Mouse (Mus musculus): Measurements from ENCODE around the gene Msn.
"Not testable (repeated sequence)": the region's sequence is repeated elsewhere in the genome, so short reads cannot be mapped to it uniquely, and the experiment has no call there.

The Msn gene

DNA sequence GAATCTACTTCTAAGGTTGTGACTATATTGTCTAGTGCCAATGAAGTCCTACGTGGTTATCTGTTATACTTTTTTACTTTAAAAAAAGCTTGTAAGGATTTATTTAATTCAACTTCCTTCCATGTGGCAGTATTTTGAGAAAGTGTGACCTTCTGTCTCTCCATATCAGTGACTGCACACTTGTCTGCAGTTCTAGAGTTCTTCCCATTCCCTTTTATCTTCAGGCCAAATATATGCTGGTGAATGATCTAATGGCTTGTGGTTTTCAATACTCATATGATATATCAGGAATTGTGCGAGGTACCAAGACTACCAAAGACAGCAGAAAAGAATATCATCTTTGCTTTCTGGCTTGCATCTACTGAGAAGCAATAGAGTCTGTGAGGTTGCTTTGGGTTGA is 43.4 kb downstream of the Msn start:
- CTCF ChIA-PET: interaction anchor here (0.7 kb wide), 1 partner anchor 18 kb away, joined by 5 read pairs; no protein-coding TSS in a partner anchor

DNA sequence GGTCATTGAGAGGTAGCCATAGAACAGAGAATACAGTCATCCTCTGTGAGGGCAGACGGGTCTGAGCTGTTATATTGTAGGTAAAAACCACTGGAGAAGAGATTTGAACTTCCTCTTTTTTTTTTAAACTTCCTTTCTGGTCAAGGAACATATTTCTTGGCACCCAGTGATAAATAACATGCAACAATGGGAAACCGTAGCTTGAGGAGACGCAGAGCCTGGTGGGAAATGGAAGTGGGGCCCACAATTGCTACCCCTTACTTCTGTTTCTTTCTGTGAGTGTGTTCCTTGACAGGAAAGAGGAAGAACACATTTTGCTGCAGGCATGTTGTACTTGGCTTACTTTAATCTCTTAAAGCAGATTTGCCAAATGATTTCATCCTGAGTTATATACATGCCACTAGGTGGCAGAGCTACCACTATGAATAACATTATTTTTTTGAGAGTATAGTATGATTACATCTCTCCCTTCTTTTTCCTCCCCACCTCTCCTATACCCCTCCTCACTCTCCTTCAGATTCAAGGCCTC is 49.2 kb downstream of the Msn start:
- CTCF ChIA-PET: no interaction called here

DNA sequence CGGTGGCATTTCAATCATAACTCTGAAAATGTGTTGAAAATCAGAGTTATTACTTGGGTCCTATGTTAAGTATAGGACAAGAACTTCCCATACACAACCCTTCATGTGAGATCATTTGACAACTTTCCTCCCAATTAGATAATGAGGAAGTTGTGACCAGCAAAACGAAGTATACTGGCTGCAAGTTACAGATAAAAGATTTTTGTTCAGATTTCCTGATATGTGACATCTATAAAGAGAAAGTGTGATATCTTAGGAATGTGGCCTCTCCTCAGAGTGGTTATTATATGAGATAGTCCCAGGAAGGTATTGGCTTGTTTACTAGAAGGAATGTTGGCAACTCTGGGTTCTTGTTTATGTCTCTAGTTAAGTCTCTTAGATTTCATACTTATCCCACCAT is 52.4 kb downstream of the Msn start:
- CTCF ChIA-PET: no interaction called here

DNA sequence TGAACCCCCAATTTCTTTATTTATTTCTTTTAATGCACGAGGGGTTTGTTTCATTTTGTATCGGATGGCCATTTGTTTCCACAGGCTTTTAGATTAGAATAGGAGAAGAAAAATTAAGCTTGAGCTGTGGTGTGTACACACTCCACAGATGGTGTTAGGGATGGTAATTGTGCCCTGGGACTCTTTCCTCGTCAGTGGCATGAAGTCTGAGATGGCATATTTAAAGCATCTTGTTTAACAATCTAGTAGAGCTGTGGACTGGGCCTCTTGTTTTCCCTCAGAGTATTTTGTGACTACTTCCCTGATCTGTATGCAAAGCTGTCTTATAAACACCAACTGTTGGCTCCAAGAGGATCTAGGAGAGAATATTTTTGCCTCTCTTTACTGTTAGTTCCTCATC is 57.5 kb downstream of the Msn start:
- CTCF ChIA-PET: no interaction called here

DNA sequence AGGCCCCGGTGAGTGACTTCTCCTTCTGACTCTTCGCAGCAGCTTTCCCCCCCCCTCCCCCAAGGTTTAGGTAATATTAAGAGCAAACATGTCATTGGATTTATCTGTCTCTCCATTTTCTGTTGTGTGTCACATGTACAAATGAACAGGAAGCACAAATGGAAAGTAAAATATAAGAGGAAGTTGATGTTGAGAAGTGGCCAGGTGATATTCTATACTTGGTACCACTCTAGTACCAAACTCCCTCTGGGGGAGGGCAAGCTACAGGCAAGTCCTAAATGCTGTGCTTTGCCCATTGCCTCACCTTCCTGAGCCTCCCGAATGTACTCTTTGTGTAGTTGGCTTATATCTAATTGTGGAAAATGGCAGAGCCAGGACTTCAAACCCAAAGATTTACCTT is 62.1 kb downstream of the Msn start:
- CTCF ChIA-PET: interaction anchor here (0.6 to 1.2 kb wide), 3 partner anchors 11 to 42 kb away, joined by 3 to 5 read pairs (median 4); no protein-coding TSS in a partner anchor

DNA sequence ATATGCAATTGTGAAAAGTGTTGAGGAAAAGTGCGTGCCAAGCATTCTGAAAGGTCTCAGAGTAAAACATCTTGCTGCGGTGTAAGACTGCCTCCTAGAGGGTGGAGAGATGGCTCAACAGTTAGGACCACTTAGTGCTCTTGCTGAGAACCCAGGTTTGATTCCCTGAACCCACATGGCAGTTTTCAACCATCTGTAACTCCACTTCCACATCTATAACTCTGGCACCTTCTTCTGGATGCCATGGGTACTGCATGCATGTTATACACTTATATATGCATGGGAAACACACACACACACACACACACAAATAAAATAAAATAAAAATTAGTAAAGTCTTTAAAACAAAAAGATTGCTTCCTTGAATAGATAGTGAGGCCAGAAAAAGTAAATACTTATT is 66.7 kb downstream of the Msn start:
- CTCF ChIA-PET: no interaction called here

DNA sequence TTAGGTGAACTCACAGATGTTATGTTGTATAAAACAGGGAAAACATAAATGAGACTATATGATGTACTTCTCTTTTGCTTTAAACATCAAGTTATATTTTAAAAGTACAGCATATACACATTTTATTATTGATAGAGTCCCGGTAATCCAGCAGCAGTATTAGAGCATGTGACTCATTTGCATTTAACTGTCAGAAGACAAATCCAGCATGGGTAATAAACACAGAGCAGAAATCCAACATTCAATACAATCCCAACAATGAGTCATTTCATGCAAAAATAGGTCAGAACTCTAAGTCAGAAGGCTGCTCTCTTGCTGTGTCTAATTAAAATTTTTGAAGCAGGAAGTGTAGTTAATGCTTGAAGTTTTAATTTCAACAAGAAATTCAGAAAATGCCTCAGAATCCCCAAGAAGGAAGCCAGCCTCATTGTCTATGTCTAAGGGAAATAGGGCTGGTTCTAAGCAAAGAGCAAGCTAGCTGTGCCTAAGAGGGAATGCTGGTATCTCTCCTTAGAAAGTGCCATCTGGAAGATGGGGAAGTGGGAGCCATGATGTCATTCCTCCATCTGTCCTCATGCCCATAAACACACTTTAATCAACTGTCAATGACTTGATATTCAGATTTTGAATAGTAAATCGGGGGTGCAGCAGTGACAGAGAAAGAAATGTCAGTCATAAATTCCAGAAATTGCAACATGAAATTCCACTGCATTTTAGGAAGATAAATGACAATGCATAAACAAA is 76.0 kb downstream of the Msn start:
- CTCF ChIA-PET: no interaction called here

DNA sequence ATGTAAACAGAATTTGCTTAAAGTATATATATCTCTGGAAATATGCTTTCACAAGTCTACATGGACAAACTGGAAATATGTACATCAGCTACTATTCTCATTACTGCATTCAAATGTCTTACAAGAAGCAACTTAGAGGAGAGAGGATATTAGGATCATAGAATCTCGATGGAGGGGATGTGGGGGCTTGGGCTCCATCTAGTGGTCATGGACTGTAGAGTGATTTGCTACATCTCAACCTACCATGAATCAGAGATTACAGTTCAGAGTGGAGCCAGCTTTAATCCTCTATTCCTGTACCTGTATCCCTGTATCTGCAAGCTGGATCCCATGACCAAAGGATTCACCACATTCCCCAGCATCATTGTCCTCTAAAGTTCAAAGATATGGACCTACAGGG is 82.6 kb downstream of the Msn start:
- CTCF ChIA-PET: no interaction called here

DNA sequence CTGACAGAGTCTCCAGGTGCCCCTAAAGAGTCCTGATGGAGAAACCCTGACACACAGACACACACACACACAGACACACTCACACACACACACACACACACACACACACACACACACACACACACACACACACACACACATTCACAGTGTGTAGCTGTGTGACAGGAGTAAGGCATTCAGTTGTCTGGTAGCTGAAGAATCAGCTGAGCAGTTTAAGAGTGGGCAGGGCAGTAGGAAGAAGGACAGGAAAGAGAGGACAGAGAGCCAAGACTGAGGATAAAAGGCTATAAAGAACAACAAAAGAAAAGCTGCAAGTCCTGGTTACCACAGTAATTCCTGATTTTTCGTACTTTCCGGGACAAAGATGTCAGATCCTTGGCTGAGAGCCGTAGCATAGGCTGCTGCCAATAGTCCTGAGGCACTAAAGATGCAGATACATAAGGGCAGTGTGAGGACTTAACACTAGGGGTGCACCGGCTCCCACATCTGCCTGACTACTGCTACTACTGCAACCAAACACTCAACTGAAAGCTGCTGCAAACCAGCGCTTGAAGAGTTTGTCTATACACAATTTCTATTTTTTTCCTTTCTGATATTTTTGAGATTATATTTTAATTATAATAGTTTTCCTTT is 88.4 kb downstream of the Msn start:
- CTCF ChIA-PET: no interaction called here

DNA sequence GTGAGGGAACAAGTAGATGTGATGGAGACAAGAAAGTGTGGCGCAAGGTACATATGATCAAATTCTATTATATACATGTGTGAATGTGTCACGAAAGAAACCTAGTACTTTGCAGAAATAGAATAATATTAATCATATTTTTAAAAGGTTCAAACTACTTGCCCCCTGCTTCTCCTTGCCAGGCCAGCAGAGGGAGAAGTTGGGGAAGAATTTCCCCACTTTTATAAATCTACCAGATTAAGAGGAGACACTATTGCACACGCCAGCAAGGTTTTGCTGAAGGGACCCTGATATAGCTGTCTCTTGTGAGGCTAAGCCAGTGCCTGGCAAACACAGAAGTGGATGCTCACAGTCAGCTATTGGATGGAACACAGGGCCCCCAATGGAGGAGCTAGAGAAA is 109.3 kb downstream of the Msn start:
- CTCF ChIA-PET: not testable (repeated sequence)

DNA sequence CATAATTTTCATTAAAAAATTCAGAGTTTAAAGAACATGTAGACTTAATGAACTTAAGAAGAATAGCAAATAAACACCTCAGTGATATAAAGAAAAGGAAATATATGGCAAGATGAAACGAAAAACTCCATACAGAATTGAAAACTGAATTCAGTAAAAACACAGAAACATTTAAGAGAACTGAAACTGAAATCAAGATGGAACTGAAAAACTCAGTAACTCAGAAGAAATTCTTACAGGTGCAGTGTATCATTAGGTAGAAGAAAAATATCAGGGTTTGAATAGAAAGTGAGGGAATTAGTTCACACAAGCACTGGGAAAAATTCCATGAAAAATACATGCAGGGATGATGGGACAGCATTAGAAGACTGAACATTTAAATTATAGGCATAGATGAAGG is 111.0 kb downstream of the Msn start:
- CTCF ChIA-PET: no interaction called here

DNA sequence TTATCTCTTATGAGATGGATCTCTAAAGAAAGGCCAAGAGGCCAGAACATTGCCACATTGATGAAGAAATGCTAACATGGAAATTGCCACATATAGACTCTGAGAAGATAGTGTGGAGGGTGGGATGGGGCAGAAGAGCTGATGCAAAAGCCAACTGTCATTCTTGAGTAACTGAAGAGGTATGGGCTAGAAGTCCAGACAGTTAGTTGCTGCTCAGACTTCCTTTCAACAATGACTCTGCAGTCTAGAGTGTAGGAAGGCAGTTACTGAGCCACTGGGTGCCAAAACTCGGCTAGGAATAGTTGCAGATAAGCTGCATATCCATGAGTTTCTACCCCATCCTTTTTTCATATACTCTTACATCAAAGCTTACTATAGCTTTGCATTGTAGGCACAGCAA is 122.2 kb downstream of the Msn start:
- CTCF ChIA-PET: no interaction called here

Measured in spleen, embryonic (tissue).